Mouse (Mus musculus) liver, postnatal 0 days (tissue): ENCODE data around the gene Snrpa. TPM values are rescaled to one million over a fixed set of nuclear protein-coding genes. Genes with fewer than 3 reads are reported as not detected.

ENCODE experiments used
- ATAC-seq: fragments of 200-750 bp; cut with Nextera tagmentation; 2 replicates; pipeline ENCODE4 v1.8.0; 2017; ENCODE audit warnings: mild to moderate bottlenecking, moderate library complexity
- DNase-seq: peaks from one replicate; pipeline ENCODE4 v3.0.0-alpha.2; 2016
- H3K27ac ChIP-seq: fragments of 300-500 bp; sonication (generic); 2 replicates; pipeline ENCODE4 v1.5.1; 2014; ENCODE audit warnings: antibody characterized with exemption, moderate library complexity, mild to moderate bottlenecking, low read depth
- H3K27me3 ChIP-seq: fragments of 300-500 bp; sonication (generic); 2 replicates; pipeline ENCODE4 v1.6.1; 2014; ENCODE audit warnings: low read length, control low read depth, mixed read lengths; ENCODE audit not compliant: insufficient read depth
- H3K36me3 ChIP-seq: fragments of 300-500 bp; sonication (generic); replicated peaks from 2 replicates; pipeline ENCODE4 v1.6.1; 2014; ENCODE audit warnings: mild to moderate bottlenecking, control low read depth, low read length, moderate library complexity, mixed read lengths; ENCODE audit not compliant: insufficient read depth
- H3K4me1 ChIP-seq: fragments of 300-500 bp; sonication (generic); 2 replicates; pipeline ENCODE4 v1.6.1; 2014; ENCODE audit warnings: antibody characterized with exemption, mild to moderate bottlenecking, control low read depth; ENCODE audit not compliant: insufficient read depth
- H3K4me2 ChIP-seq: fragments of 300-500 bp; sonication (generic); 2 replicates; pipeline ENCODE4 v1.6.1; 2014; ENCODE audit warnings: low read depth, mild to moderate bottlenecking, low read length, moderate library complexity, mixed read lengths
- H3K4me3 ChIP-seq: fragments of 300-500 bp; sonication (generic); 2 replicates; pipeline ENCODE4 v1.5.1; 2014; ENCODE audit warnings: low read depth, low read length
- H3K9ac ChIP-seq: fragments of 300-500 bp; sonication (generic); replicated peaks from 2 replicates; pipeline ENCODE4 v1.6.1; 2014; ENCODE audit warnings: mild to moderate bottlenecking, moderate library complexity
- H3K9me3 ChIP-seq: fragments of 300-500 bp; sonication (generic); 2 replicates; pipeline ENCODE4 v1.6.1; 2016; ENCODE audit warnings: mild to moderate bottlenecking, control low read depth, low read length, mixed read lengths
- CTCF ChIP-seq: sonication (generic); IDR thresholded peaks from 2 replicates; pipeline ENCODE4 v1.5.1; 2016; ENCODE audit warnings: antibody characterized with exemption, low read depth
- EP300 ChIP-seq: IDR thresholded peaks from 2 replicates; pipeline ENCODE4 v1.6.1; 2016; ENCODE audit warnings: antibody characterized with exemption, low read depth, mild to moderate bottlenecking
- WGBS: fragments of 180-500 bp; shearing (Covaris S2); extraction: QIAGEN DNeasy Blood & Tissue Kit; methylation state at CpG from one replicate; pipeline ENCODE4 v1.1.7; 2014; ENCODE audit not compliant: insufficient replicate concordance; 5-methylcytosine and 5-hydroxymethylcytosine counted together
- polyA plus RNA-seq: library from polyadenylated mRNA; unstranded; fragments of >200 nt; fragmentation: Nextera tagmentation; extraction: Ambion mirVana; gene quantifications from 2 replicates; pipeline ENCODE4 v1.2.1, GENCODE M21; 2015

Gene Snrpa
- polyA plus RNA-seq, 1 experiment from 2014 or later: 44.9 TPM

DNA sequence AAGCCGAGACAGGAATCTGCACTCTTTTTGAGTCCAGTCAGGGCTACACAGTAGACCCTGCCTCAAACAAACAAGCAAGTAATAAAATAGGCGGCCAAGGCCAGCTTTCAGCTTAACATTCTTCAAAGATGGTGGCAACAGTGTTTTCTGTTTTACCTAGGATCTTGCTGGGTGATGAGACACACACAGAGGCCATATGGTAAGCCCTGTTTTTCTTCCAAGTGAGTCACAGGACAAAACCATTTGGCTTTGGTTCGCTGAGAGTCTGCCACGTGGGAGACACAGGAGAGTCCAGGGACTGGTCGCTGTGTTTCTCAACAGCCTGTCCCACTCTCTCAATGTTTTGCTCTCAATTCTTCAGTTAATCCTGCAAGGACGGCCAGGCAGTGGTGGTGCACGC, 22.5 kb upstream of the Snrpa start:
- peaks cover 12% of the 10 kb centered on the region for H3K4me1 ChIP-seq
- TF ChIP-seq CTCF (no peak), EP300 (no peak)
- H3K27ac ChIP-seq: no peak overlapping the region
- H3K36me3 ChIP-seq: peaks cover 23% of the 10 kb centered on the region
- 83% methylated on average over 7 of the region's 7 CpGs for WGBS
- no peaks in the 10 kb centered on the region for H3K9me3 ChIP-seq
- DNase-seq (no peak), ATAC-seq (no peak)
- no peaks in the 10 kb centered on the region for H3K27me3 ChIP-seq
- H3K9ac ChIP-seq: no peak overlapping the region
- no peak overlapping the region for H3K4me3 ChIP-seq
- no peak overlapping the region for H3K4me2 ChIP-seq

DNA sequence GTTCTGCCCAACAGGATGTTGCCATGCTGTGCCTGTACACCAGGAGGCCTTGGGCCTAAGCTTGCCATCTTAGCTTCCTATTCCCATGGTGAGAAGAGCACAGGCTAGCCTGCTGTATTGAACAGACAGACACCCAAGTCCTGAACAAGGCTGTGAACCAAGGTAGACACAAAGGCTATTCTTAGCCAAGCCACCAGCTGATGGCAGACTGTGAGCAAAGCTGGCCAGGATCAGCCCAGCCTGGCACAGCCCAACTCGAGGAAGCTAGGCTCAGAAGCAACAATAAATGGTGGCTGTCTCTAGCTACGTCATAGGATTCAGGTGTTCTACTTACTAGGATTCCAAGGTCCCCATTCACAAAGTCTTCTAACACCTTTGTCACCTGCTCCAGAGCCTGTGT, 16.6 kb upstream of the Snrpa start:
- no peak for TF ChIP-seq CTCF
- TF ChIP-seq EP300: no peak
- no peak for ATAC-seq
- WGBS: 67% methylated on average over 2 of the region's 2 CpGs

GRCm38 (mm10) chr7:27203730-27204449, 7.8 kb upstream of the Snrpa start:
- 87% methylated on average over 8 of the region's 8 CpGs for WGBS
- H3K27me3 ChIP-seq: no peaks in the 10 kb centered on the region
- H3K4me3 ChIP-seq: no peak overlapping the region
- no peak overlapping the region for H3K4me2 ChIP-seq
- peaks cover 20% of the 10 kb centered on the region for H3K36me3 ChIP-seq
- no peak overlapping the region for H3K27ac ChIP-seq
- H3K4me1 ChIP-seq: no peaks in the 10 kb centered on the region
- TF ChIP-seq EP300 (no peak), CTCF (no peak)
- no peak for DNase-seq
- no peak overlapping the region for H3K9ac ChIP-seq
- no peaks in the 10 kb centered on the region for H3K9me3 ChIP-seq
- ATAC-seq: no peak

More for the DNA sequence above, 16.6 kb upstream of the Snrpa start:
- no peaks in the 10 kb centered on the region for H3K4me1 ChIP-seq
- no peaks in the 10 kb centered on the region for H3K9me3 ChIP-seq
- H3K9ac ChIP-seq: no peak overlapping the region
- H3K4me3 ChIP-seq: no peak overlapping the region
- H3K36me3 ChIP-seq: peaks cover 52% of the 10 kb centered on the region
- no peak for DNase-seq
- H3K27ac ChIP-seq: no peak overlapping the region
- no peak overlapping the region for H3K4me2 ChIP-seq
- H3K27me3 ChIP-seq: no peaks in the 10 kb centered on the region

- H3K4me3 ChIP-seq: no peak overlapping the region
- peaks cover 18% of the 10 kb centered on the region for H3K4me1 ChIP-seq
- DNase-seq (no peak), ATAC-seq (no peak)
- H3K9me3 ChIP-seq: no peaks in the 10 kb centered on the region
- TF ChIP-seq EP300 (no peak), CTCF (no peak)
- H3K27me3 ChIP-seq: no peaks in the 10 kb centered on the region
- 77% methylated on average over 8 of the region's 8 CpGs for WGBS
- H3K27ac ChIP-seq: no peak overlapping the region
- no peak overlapping the region for H3K4me2 ChIP-seq
- H3K36me3 ChIP-seq: peaks cover 16% of the 10 kb centered on the region
- no peak overlapping the region for H3K9ac ChIP-seq
Observed at GRCm38 (mm10) chr7:27198779-27199178, 2.7 kb upstream of the Snrpa start.

- no peak for ATAC-seq
- TF ChIP-seq CTCF (no peak), EP300 (no peak)
- H3K4me2 ChIP-seq: no peak overlapping the region
- peaks cover 18% of the 10 kb centered on the region for H3K36me3 ChIP-seq
- no peak overlapping the region for H3K4me3 ChIP-seq
- H3K27ac ChIP-seq: 0 out of 2 replicates have a peak overlapping the region, but pooled peaks have one; percentile 22
- H3K27me3 ChIP-seq: no peaks in the 10 kb centered on the region
- peaks cover 18% of the 10 kb centered on the region for H3K4me1 ChIP-seq
- no peaks in the 10 kb centered on the region for H3K9me3 ChIP-seq
- H3K9ac ChIP-seq: no peak overlapping the region
- DNase-seq: no peak
Observed at GRCm38 (mm10) chr7:27198355-27198754, 2.3 kb upstream of the Snrpa start.

DNA sequence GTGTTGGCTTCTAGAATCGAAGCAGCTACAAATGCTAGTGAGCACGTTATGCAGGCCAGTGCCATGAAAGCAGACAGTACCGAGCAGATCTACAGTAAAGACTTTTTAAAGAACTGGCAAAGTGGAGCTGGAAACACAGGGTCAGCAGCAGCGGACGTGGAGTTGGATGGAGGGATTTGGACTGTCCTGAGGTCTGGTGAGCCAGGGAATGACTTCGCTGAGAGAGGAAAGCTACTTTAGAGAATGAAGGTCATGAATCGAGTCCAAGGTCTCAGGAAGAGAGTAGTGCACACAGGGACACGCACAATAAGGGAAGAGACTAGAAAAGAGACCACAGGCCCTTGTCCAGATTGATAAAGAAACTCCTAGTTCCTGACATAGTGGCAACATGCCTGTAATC, 1.6 kb upstream of the Snrpa start:
- no peak overlapping the region for H3K9ac ChIP-seq
- H3K4me2 ChIP-seq: no peak overlapping the region
- WGBS: 80% methylated on average over 8 of the region's 8 CpGs
- H3K4me1 ChIP-seq: peaks cover 18% of the 10 kb centered on the region
- H3K27ac ChIP-seq: peak overlapping the region; percentile 22; the same call in 1 of the 2 replicates
- no peaks in the 10 kb centered on the region for H3K9me3 ChIP-seq
- DNase-seq (no peak), ATAC-seq (no peak)
- H3K27me3 ChIP-seq: no peaks in the 10 kb centered on the region
- H3K4me3 ChIP-seq: no peak overlapping the region
- TF ChIP-seq EP300: no peak
- TF ChIP-seq CTCF: no peak
- H3K36me3 ChIP-seq: peaks cover 18% of the 10 kb centered on the region
